Mouse (Mus musculus): ENCODE measurements at regions not wholly inside any gene's neighbourhood (a gene's known extent, or its start where the extent isn't known, plus 50 kb on each side); places are given as distances from the start of the nearest gene placed in this dataset.

DNA sequence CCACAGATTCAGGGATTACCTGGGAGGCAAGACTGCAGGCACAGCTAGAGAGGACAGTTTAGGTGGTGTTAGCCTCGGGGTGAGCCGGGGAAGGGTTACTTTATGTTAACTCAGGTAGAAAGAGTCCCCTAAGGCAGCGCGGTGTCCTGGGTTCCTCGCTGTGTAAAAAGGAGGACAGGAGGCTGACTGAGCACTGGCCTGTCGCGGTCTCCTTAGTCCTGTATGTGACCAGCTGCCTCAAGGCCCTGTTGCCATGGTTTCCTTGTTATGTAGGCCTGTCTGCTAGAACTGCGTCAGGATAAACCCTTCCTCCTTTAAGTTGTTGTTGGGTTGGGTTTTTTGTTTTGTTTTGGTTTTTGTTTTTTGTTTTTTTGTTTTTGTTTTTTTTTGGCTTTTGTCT, 179.0 kb upstream of the Foxn2 start:
- TF ChIP-seq POLR2A (IDR thresholded peaks at IDR 0.05; ENCODE audit: insufficient read length, low read depth) (no peak), E2F4 (IDR thresholded peaks at IDR 0.05; ENCODE audit: insufficient read depth) (no peak), USF1 (IDR thresholded peaks at IDR 0.05; ENCODE audit: low read depth) (no peak), MYOD1 (IDR thresholded peaks at IDR 0.05; ENCODE audit: control insufficient read depth in 1 of 3, insufficient read length in 2 of 3, low read depth in 2 of 3) (no peak), CEBPB (IDR thresholded peaks at IDR 0.05; ENCODE audit: insufficient read depth, poor library complexity, severe bottlenecking) (no peak), SRF (IDR thresholded peaks at IDR 0.05; ENCODE audit: control insufficient read depth, insufficient read length, low read depth) (no peak), REST (IDR thresholded peaks at IDR 0.05; ENCODE audit: insufficient read depth, insufficient read length) (no peak), MYOG (IDR thresholded peaks at IDR 0.05; ENCODE audit: control insufficient read depth in 1 of 3, insufficient read depth in 1 of 3, insufficient read length in 2 of 3, low read depth in 2 of 3) (no peak)
- Histone ChIP-seq H3K4me2 (ENCODE audit: low read depth) (no peak overlapping the region), H3K36me3 (ENCODE audit: control insufficient read depth, insufficient read depth) (no peaks in the 10 kb centered on the region), H3K79me2 (ENCODE audit: control insufficient read depth, insufficient read depth) (no peaks in the 10 kb centered on the region), H3K27me3 (ENCODE audit: control insufficient read depth, insufficient read depth, insufficient read length) (no peaks in the 10 kb centered on the region), H3K4me3 (no peak overlapping the region), H3ac (ENCODE audit: control insufficient read depth, insufficient read length) (no peak overlapping the region)

DNA sequence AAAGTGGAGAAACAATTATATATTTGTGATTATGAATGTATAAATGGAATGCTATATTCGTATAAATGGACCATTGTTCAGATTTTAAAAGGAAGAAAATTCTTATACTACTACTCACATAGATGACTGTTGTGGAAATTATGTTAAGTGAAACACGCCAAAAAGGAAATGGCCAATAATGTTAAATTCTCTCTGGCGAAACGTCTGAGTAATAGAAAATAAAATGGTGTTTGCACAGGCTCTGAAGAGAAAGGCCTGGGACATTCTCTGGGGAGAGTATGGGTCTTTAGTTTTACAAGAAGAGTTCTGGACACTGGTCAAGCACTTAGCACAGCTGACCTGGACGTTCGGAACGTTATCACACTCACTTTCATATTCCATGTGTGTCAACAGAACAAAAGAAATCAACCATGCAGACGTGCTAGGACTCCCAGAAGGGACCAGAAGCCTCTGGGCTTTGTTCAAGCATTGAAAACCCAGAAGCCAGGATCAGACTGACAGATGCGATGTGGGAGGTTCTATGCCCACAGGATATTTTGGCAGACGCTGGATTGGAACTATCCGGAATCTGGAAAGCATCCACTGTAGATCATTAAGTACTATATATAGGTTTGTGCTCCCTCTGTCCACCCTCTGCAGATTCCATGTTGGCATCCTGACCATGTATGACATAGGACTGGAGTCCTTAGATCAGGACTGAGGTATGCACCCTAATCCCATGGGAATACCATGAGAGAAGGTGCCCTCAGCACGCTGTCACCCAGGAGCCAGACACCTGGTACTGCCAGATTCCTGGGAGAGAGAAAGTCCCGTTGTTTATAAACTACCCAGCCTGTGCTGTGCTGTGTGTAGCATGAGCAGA, 178.0 kb upstream of the Foxn2 start:
- Histone ChIP-seq H3K4me3 (no peak overlapping the region), H3K4me2 (ENCODE audit: low read depth) (no peak overlapping the region), H3ac (ENCODE audit: control insufficient read depth, insufficient read length) (no peak overlapping the region), H3K27me3 (ENCODE audit: control insufficient read depth, insufficient read depth, insufficient read length) (no peaks in the 10 kb centered on the region), H3K79me2 (ENCODE audit: control insufficient read depth, insufficient read depth) (no peaks in the 10 kb centered on the region), H3K36me3 (ENCODE audit: control insufficient read depth, insufficient read depth) (no peaks in the 10 kb centered on the region)
- TF ChIP-seq USF1 (IDR thresholded peaks at IDR 0.05; ENCODE audit: low read depth), result no peak
- TF ChIP-seq MYOD1 (IDR thresholded peaks at IDR 0.05; ENCODE audit: control insufficient read depth in 1 of 3, insufficient read length in 2 of 3, low read depth in 2 of 3), result no peak
- TF ChIP-seq CEBPB (IDR thresholded peaks at IDR 0.05; ENCODE audit: insufficient read depth, poor library complexity, severe bottlenecking), result no peak
- no peak for TF ChIP-seq E2F4 (IDR thresholded peaks at IDR 0.05; ENCODE audit: insufficient read depth)
- TF ChIP-seq POLR2AphosphoS2 (IDR thresholded peaks at IDR 0.05; ENCODE audit: insufficient read length, low read depth), result no peak
- TF ChIP-seq MYOG (IDR thresholded peaks at IDR 0.05; ENCODE audit: control insufficient read depth in 1 of 3, insufficient read depth in 1 of 3, insufficient read length in 2 of 3, low read depth in 2 of 3), result no peak
- TF ChIP-seq REST (IDR thresholded peaks at IDR 0.05; ENCODE audit: insufficient read depth, insufficient read length), result no peak
- no peak for TF ChIP-seq MAX (IDR thresholded peaks at IDR 0.05; ENCODE audit: low read depth)
- TF ChIP-seq TCF3 (IDR thresholded peaks at IDR 0.05; ENCODE audit: insufficient read length, low read depth), result no peak
- TF ChIP-seq SRF (IDR thresholded peaks at IDR 0.05; ENCODE audit: control insufficient read depth, insufficient read length, low read depth), result no peak
- TF ChIP-seq TCF12 (IDR thresholded peaks at IDR 0.05; ENCODE audit: insufficient read depth, poor library complexity, severe bottlenecking), result no peak

DNA sequence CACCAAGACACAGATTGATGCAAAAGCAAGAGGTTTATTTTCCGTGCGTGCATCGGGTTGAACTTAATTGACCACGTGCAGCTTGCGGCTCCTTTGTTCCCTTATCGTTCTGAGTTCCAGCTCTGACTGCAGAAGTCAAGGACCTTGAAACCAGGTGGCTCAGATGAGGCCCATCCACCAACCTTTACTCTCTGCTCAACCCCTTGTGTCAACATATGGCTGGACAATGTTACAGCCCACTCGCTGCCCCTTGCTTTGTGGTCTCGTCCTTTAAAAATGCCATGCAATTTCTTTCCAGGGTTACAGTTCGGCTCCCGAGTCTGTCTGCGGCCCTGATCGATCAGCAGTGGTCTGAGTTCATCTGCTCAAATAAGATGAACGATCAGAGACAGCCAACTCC, 175.2 kb upstream of the Foxn2 start:
- TF ChIP-seq E2F4 (IDR thresholded peaks at IDR 0.05; ENCODE audit: insufficient read depth) (no peak), SRF (IDR thresholded peaks at IDR 0.05; ENCODE audit: control insufficient read depth, insufficient read length, low read depth) (no peak), CEBPB (IDR thresholded peaks at IDR 0.05; ENCODE audit: insufficient read depth, poor library complexity, severe bottlenecking) (no peak), MYOD1 (IDR thresholded peaks at IDR 0.05; ENCODE audit: control insufficient read depth in 1 of 3, insufficient read length in 2 of 3, low read depth in 2 of 3) (no peak), USF1 (IDR thresholded peaks at IDR 0.05; ENCODE audit: low read depth) (no peak), POLR2A (IDR thresholded peaks at IDR 0.05; ENCODE audit: insufficient read length, low read depth) (no peak)

DNA sequence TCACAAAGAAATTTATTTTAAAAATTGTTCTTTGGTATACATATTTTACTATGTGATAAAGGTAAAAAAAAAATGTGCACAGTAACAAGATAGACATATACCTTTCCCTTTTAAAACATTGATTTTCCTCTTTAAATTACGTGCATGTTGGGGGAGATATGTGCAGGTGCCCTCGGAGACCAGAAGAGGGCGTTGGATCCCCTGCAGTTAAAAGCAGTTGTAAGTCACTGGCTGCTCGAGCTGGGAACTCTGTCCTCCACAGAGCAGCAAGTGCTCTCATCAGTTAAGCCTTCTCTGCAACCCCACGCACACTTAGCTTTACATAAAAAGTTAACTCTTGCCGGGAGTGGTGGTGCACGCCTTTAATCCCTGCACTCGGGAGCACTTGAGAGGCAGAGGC, 172.3 kb upstream of the Foxn2 start:
- no peaks in the 10 kb centered on the region for H3K36me3 ChIP-seq (ENCODE audit: control insufficient read depth, insufficient read depth)
- no peak overlapping the region for H3K4me3 ChIP-seq
- TF ChIP-seq TCF12 (IDR thresholded peaks at IDR 0.05; ENCODE audit: insufficient read depth, poor library complexity, severe bottlenecking), result no peak
- TF ChIP-seq MAX (IDR thresholded peaks at IDR 0.05; ENCODE audit: low read depth), result no peak
- no peak for TF ChIP-seq MYOG (IDR thresholded peaks at IDR 0.05; ENCODE audit: control insufficient read depth in 1 of 3, insufficient read depth in 1 of 3, insufficient read length in 2 of 3, low read depth in 2 of 3)
- TF ChIP-seq E2F4 (IDR thresholded peaks at IDR 0.05; ENCODE audit: insufficient read depth), result no peak
- TF ChIP-seq USF1 (IDR thresholded peaks at IDR 0.05; ENCODE audit: low read depth), result no peak

More for the DNA sequence above, 175.2 kb upstream of the Foxn2 start:
- no peaks in the 10 kb centered on the region for H3K36me3 ChIP-seq (ENCODE audit: control insufficient read depth, insufficient read depth)
- no peaks in the 10 kb centered on the region for H3K79me2 ChIP-seq (ENCODE audit: control insufficient read depth, insufficient read depth)
- H3K27me3 ChIP-seq (ENCODE audit: control insufficient read depth, insufficient read depth, insufficient read length), result no peaks in the 10 kb centered on the region
- no peak overlapping the region for H3K4me2 ChIP-seq (ENCODE audit: low read depth)
- H3K4me3 ChIP-seq, result no peak overlapping the region
- no peak overlapping the region for H3ac ChIP-seq (ENCODE audit: control insufficient read depth, insufficient read length)

DNA sequence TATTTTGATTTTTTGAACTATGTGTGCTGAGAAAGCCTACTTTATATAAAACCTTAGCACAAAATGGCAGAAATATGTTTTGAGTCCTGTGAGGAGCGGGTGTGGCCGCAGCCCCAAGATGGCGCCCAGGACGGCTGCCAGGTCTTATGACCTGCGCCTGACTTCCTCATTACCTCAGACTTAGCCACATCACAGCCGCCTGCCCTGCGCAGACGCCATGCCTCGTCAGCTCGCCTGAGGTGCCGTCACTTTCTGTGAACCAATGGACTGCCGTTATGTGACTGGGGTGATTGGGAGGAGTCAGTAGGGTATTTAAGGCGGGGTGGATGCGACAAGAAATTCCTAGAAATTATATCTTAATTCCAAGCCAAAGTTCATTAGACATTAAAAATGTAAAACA, 171.7 kb upstream of the Foxn2 start:
- Histone ChIP-seq H3K4me3 (no peak overlapping the region), H3K27me3 (ENCODE audit: control insufficient read depth, insufficient read depth, insufficient read length) (no peaks in the 10 kb centered on the region), H3K4me2 (ENCODE audit: low read depth) (no peak overlapping the region), H3K79me2 (ENCODE audit: control insufficient read depth, insufficient read depth) (no peaks in the 10 kb centered on the region), H3ac (ENCODE audit: control insufficient read depth, insufficient read length) (no peak overlapping the region), H3K36me3 (ENCODE audit: control insufficient read depth, insufficient read depth) (no peaks in the 10 kb centered on the region)
- TF ChIP-seq POLR2AphosphoS2 (IDR thresholded peaks at IDR 0.05; ENCODE audit: insufficient read length, low read depth) (no peak), MYOD1 (IDR thresholded peaks at IDR 0.05; ENCODE audit: control insufficient read depth in 1 of 3, insufficient read length in 2 of 3, low read depth in 2 of 3) (no peak), POLR2A (IDR thresholded peaks at IDR 0.05; ENCODE audit: insufficient read length, low read depth) (no peak), MYOG (IDR thresholded peaks at IDR 0.05; ENCODE audit: control insufficient read depth in 1 of 3, insufficient read depth in 1 of 3, insufficient read length in 2 of 3, low read depth in 2 of 3) (no peak), CEBPB (IDR thresholded peaks at IDR 0.05; ENCODE audit: insufficient read depth, poor library complexity, severe bottlenecking) (no peak), TCF12 (IDR thresholded peaks at IDR 0.05; ENCODE audit: insufficient read depth, poor library complexity, severe bottlenecking) (no peak), USF1 (IDR thresholded peaks at IDR 0.05; ENCODE audit: low read depth) (no peak), MAX (IDR thresholded peaks at IDR 0.05; ENCODE audit: low read depth) (no peak), TCF3 (IDR thresholded peaks at IDR 0.05; ENCODE audit: insufficient read length, low read depth) (no peak), REST (IDR thresholded peaks at IDR 0.05; ENCODE audit: insufficient read depth, insufficient read length) (no peak), SRF (IDR thresholded peaks at IDR 0.05; ENCODE audit: control insufficient read depth, insufficient read length, low read depth) (no peak), E2F4 (IDR thresholded peaks at IDR 0.05; ENCODE audit: insufficient read depth) (no peak)

More for the DNA sequence above, 172.3 kb upstream of the Foxn2 start:
- no peak overlapping the region for H3K4me2 ChIP-seq (ENCODE audit: low read depth)
- no peak overlapping the region for H3ac ChIP-seq (ENCODE audit: control insufficient read depth, insufficient read length)
- H3K79me2 ChIP-seq (ENCODE audit: control insufficient read depth, insufficient read depth), result no peaks in the 10 kb centered on the region
- H3K27me3 ChIP-seq (ENCODE audit: control insufficient read depth, insufficient read depth, insufficient read length), result no peaks in the 10 kb centered on the region

Measured in myocyte (in vitro differentiated cells).